Mouse (Mus musculus) layer of hippocampus, postnatal 10 days (tissue): Measurements from ENCODE around the gene Tmem121. TPM values are rescaled to one million over a fixed set of nuclear protein-coding genes. Genes with fewer than 3 reads are reported as not detected.

Experiments
- DNase-seq, 2 experiments: peaks; one replicate each; pipeline ENCODE4 v3.0.0; 2021; ENCODE audit warnings: low spot score in 2 of 2
- long read RNA-seq: library from polyadenylated mRNA; stranded (forward); transcript quantifications from one replicate; pipeline ENCODE4 v2.0.0, GENCODE M21; 2023
- total RNA-seq, 2 experiments: library from RNA; stranded (reverse); gene quantifications; 2 replicates each; pipeline ENCODE4 v1.2.3; 2021

Tmem121 gene
- total RNA-seq: 10 to 100 TPM; 30.5 to 33.9 TPM
- long read RNA-seq, partial matches to known transcripts: 0 of 5 reads
- long read RNA-seq, other reads (novel, unspliced or antisense): 1 of 5 reads

- DNase-seq: peak; percentile 62 to 77
These were observed at the start of gene Tmem121 for GRCm38 (mm10) chr12:113185442-113186291. Gene Tmem121, plus strand, starts transcription at chr12:113185930.

DNA sequence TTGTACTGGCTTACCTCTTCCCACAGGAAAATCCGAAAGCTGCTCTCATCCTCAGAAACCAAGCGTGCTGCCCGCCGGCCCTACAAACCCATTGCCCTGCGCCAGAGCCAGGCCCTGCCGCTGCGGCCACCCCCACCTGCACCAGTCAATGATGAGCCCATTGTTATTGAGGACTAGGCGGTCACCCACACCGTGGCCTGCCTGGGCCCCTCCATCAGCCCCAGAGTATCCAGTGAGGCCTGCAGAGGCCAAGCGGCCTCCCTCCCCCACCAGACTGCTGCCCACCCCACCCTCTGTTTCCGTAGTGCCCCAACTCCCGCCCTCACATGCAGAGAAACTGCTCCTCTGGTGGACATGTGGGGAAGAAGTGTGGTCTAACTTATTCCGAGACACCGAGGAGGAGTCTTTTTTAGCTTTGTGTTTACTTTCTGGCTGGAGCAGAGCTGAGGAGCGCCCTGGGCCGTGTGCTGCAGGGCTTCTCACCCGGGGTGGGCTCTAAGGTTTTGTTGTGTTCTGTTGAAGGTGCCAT, 49.2 kb upstream of the Tmem121 start:
- DNase-seq: no peak

GRCm38 (mm10) chr12:113137260-113138213, 48.2 kb upstream of the Tmem121 start:
- no peak for DNase-seq

DNA sequence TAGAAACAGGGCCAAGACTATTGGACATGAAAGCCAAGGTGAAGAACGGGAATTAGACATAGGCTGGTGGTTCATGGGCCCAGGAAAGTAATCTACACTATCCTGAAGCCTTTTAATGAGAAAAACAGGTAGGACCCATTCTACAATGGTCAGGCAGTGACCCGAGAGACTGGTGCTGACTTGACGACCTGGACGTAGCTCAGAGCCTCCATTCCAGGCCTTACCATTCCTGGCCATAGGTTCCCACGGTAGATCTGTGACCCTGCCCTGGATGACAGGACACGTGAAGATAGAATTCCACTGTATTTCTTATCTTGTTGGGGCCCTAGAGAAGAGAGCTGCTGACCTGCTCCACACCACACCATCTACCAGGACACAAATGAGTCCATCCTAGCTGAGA, 47.4 kb upstream of the Tmem121 start:
- no peak for DNase-seq

DNA sequence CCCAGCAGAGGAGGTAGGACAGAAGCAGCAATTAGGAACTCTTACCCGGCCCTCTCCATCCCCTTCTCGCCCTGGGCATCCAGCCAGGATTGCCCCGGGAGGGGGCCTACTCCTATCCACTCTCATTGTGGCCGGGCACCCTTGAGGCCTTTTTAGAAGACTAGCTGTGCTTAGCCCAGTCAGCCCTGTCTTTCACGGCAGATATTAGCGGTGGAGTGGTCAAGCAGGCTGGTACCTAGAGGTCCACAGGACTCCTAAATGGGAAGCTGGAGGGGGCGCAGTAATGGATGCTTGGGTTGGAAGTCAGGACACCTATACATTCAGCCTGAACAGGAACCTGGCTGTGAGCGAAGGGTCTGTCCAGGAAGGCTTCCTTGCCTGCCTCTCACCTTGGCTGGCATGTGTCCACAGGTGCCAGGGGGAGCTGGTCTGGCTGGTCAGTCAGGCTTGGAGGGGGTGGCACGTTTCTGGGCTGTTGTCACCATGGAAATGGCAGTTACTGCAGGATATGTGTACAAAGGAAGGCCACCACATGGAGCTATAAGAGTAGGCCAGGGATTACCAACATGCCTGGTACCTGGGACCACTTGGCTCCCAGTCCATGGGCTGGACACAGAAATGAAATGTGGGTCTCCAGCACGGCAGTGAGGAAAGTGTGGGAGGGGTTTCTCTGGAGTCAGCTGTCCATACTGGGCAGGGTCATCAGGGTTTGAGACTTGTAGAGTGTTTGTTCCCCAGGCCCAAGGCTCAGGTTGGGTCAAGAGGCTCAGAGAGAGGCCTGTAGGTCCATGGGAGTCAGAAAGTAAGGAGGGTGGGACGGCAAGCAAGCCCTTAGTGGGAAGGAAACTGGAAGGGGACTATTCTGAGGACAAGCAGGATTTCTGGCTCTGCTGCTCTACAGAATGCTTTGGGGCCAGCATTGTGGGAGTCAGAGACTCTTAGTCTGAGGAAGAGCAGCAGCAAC, 46.5 kb upstream of the Tmem121 start:
- no peak for DNase-seq

DNA sequence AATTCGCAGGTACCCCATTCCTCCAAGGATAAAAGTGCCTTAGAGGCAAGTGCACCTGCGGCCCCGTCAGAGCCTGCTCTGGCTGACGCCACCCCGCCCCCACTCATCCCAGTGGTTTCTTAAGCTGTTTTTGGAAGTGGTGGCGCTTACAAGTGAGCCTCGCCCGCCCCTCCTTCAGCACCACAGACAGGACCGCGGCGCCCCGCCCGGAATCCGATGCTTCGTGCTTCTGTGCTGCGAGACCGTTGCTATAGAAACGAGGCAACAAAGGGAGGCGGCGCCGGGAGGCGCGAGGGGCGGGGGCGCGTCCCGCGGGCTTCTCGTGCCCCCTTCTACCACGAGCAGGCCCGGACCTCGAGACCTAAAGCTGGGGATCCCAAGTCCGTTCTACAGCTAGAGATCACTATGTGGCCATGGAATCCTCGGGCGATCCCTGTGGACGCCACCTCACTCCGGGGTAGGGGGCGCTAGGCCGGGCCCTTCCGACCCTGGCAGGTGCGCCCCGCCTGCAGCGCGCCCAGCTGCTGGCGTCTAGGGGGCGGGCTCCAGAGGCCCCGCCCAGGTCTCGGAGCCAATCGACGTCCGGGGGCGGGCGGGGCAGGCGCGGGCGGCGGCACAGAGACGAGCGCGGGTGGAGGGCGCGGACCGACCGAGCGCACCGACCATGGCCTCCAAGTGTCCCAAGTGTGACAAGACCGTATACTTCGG, 45.7 kb upstream of the Tmem121 start, which contains the start of gene Crip2:
Crip2 (plus strand) TSS at position 329 of the 708 bp plus-strand sequence.
- peak; percentile 88 to 91 for DNase-seq

DNA sequence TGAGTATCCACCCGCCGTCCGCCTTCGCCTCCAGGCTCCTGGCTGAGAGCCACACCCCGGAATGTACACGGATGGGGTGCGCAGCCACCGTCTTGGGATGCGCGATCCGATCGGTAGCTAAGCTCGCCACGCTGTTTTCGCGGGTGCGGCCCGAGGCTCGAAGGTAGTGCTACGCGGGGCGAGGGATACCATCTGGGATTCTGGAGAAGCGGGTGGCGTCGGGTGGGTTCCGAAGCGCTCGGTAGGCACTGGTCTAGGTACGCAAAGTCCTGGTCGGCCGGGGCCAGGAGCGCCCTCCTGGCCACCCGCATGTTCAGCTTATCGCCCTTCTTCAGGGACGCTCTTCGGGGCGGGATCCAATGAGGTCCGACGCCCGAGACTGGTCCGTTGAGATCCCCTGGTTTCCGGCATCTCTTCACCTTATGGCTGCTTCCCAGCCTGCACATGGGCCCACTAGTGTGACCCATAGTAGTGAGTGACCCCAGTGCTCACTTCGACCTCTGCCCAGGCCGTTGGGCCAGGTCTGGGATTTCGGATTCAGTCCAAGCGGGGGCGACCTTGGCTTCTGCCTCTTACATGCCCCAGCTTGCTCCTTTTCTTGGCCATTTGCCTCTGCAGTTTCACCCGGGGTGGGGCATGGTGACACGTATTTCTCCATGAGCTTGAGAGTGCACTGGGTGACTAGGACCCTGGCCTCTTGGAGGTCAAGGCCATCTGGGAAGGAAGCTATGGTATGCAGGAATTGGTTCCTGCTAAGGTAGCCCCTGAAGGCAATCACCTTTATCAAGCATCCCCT, 44.9 kb upstream of the Tmem121 start:
- peak in 1 of 2 experiments; percentile 61 for DNase-seq

DNA sequence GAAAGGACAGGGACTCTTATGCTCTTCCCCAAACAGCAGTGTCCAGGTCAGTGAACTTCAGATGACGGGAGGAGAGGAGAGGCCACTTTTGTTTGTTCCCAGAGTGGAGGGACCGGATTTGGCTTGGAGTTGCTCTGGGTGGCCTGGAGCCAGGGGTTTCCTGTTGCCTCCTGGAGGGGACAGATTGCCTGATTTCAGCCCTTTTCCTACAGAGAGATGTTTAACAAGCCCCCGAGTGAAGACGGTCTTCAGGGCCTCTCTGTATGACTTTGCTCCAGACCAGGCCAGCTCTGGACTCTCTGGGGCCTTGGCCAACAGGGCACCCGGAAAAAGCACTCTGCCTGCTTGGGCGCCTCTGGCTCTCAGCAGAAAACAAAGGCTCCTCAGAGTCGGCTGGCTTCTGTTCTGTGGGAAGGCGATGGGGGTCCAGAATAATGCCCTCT, 44.2 kb upstream of the Tmem121 start:
- peak; percentile 64 to 69 for DNase-seq

- peak; percentile 68 to 75 for DNase-seq
These were observed 43.4 kb upstream of the Tmem121 start for GRCm38 (mm10) chr12:113142021-113142975.

GRCm38 (mm10) chr12:113143164-113143563, 42.6 kb upstream of the Tmem121 start:
- no peak for DNase-seq

- DNase-seq: peak in 1 of 2 experiments; percentile 55
These were observed 41.6 kb upstream of the Tmem121 start for GRCm38 (mm10) chr12:113144001-113144756.

GRCm38 (mm10) chr12:113144886-113145285, 40.8 kb upstream of the Tmem121 start:
- no peak for DNase-seq

DNA sequence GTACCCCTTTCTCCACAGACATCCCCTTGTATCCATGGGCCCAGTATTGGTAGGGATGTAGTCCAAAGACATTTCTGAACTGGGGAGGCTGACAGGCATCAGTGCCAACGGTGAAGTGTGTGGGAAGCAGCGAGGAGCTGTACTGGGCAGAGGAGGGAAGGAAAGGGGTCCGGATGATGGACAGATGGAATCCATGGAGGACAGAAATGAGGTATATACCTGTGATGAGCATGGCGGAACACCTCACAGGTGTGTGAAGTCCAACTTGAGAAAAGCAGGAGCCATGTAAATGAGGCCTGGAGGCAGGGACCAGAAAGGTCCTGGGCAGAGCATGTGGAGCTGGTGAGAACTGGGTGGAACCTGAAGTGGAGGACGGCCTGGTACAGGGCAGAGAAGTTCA, 40.1 kb upstream of the Tmem121 start:
- DNase-seq: no peak

DNA sequence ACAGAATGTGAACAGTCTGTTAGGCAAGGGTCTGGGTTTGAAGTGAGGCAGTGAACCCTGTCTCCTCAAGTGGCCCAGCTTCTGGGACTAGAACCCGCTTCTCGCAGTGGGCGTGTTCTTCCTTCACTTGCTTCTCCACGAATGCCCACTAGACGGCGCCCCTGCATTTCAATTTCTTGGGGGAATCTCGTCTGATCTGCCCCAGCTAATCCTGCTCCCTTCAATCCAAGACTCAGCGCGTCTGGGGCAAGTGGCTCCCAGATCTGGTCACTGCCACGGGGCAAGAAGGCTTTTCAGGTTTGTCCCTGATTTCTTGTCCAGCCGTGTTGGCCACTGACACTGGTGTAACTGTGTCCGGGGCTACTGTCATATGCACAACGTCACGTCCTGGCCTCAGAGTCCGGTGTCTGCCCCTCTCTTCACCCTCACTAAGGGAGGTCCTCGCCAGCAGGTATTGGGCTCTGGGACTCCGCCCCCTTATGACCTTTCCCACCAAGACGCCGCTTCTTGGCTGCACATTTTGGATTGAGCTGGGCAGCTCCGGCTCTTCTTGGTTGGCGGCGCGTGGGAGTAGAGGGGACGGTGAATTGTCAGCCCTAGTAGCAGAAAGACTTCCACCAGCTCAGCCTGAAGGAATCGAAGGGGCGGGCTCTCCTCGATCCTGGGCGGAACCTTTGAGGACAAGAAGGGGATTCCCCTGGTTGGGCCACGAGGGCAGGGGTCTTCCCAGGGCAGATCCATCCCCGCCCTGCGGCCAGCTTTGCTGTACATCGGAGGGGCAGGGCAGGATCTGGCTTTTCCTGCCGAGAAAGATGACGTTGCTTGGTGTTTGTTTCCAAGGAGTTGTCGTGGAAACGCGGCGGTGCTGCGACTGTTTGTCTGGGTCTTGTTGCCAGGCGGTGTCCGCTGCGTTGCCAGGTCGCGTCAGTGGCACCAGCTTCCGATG, 39.3 kb upstream of the Tmem121 start, which contains the start of gene Crip1:
Crip1 (plus strand) TSS at position 205 of the 946 bp plus-strand sequence.
- peak; percentile 94 to 96 for DNase-seq

- DNase-seq: peak in 1 of 2 experiments; percentile 54
These were observed 38.2 kb upstream of the Tmem121 start for GRCm38 (mm10) chr12:113147481-113147880.
